Mouse (Mus musculus): Measurements from ENCODE around the gene Hhatl. TPM values are rescaled to one million over a fixed set of nuclear protein-coding genes. Genes with fewer than 3 reads are reported as not detected.

Hhatl gene
- polyA plus RNA-seq, 1 experiment: 0.07 TPM

DNA sequence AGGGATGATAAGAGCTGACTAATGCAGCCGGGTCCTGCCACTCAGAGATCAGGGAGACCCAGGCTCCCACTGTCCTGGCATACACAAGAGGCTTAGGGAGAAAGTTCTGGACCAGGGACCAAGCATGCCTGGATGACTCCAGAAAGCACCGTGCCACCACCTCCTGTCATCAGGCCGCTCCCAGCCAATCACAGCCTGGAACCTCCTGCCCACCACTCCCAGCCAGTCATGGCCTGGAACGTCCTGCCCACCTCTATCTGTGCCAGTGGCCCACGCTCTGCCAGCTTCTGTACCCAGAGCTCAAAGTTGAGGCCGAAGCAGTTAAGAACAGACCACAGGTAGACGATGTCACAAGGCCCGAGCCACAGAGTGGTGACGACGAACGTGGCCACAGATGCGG is 7.5 kb downstream of the Hhatl start:
- TF ChIP-seq MYOD1 (IDR thresholded peaks at IDR 0.05; ENCODE audit: control insufficient read depth, insufficient read length, low read depth) (no peak), CEBPB (IDR thresholded peaks at IDR 0.05; ENCODE audit: low read depth) (no peak), CTCF (IDR thresholded peaks at IDR 0.05; ENCODE audit: control insufficient read depth, insufficient read depth, insufficient read length) (no peak), MYOG (IDR thresholded peaks at IDR 0.05; ENCODE audit: control insufficient read depth, extremely low read depth, insufficient read length) (no peak), MAX (IDR thresholded peaks at IDR 0.05) (no peak), USF1 (IDR thresholded peaks at IDR 0.05; ENCODE audit: low read depth) (no peak), FOSL1 (IDR thresholded peaks at IDR 0.05; ENCODE audit: insufficient read depth, low read length, poor library complexity, severe bottlenecking) (no peak)

GRCm38 (mm10) chr9:121778066-121778624 is 14.2 kb downstream of the Hhatl start:
- Histone ChIP-seq H3K36me3 (ENCODE audit: control insufficient read depth, insufficient read depth) (no peaks in the 10 kb centered on the region), H3K79me2 (ENCODE audit: control insufficient read depth, insufficient read depth) (no peaks in the 10 kb centered on the region), H3ac (ENCODE audit: control insufficient read depth, insufficient read length, low read depth) (no peak overlapping the region), H3K4me3 (ENCODE audit: insufficient read depth, poor library complexity, severe bottlenecking) (no peak overlapping the region), H3K27me3 (ENCODE audit: control insufficient read depth, insufficient read depth, insufficient read length) (no peaks in the 10 kb centered on the region), H3K79me3 (ENCODE audit: low read depth) (no peaks in the 10 kb centered on the region)
- no peak for TF ChIP-seq MYOG (IDR thresholded peaks at IDR 0.05; ENCODE audit: control insufficient read depth, extremely low read depth, insufficient read length)
- no peak for TF ChIP-seq MAX (IDR thresholded peaks at IDR 0.05)
- TF ChIP-seq CEBPB (IDR thresholded peaks at IDR 0.05; ENCODE audit: low read depth): no peak
- TF ChIP-seq CTCF (IDR thresholded peaks at IDR 0.05; ENCODE audit: control insufficient read depth, insufficient read depth, insufficient read length): no peak
- no peak for TF ChIP-seq USF1 (IDR thresholded peaks at IDR 0.05; ENCODE audit: low read depth)

More for the DNA sequence above, 7.5 kb downstream of the Hhatl start:
- no peak overlapping the region for H3K4me3 ChIP-seq (ENCODE audit: insufficient read depth, poor library complexity, severe bottlenecking)
- no peaks in the 10 kb centered on the region for H3K79me2 ChIP-seq (ENCODE audit: control insufficient read depth, insufficient read depth)
- H3K79me3 ChIP-seq (ENCODE audit: low read depth): no peaks in the 10 kb centered on the region
- H3K36me3 ChIP-seq (ENCODE audit: control insufficient read depth, insufficient read depth): no peaks in the 10 kb centered on the region
- H3ac ChIP-seq (ENCODE audit: control insufficient read depth, insufficient read length, low read depth): no peak overlapping the region
- H3K27me3 ChIP-seq (ENCODE audit: control insufficient read depth, insufficient read depth, insufficient read length): peaks cover 9% of the 10 kb centered on the region

DNA sequence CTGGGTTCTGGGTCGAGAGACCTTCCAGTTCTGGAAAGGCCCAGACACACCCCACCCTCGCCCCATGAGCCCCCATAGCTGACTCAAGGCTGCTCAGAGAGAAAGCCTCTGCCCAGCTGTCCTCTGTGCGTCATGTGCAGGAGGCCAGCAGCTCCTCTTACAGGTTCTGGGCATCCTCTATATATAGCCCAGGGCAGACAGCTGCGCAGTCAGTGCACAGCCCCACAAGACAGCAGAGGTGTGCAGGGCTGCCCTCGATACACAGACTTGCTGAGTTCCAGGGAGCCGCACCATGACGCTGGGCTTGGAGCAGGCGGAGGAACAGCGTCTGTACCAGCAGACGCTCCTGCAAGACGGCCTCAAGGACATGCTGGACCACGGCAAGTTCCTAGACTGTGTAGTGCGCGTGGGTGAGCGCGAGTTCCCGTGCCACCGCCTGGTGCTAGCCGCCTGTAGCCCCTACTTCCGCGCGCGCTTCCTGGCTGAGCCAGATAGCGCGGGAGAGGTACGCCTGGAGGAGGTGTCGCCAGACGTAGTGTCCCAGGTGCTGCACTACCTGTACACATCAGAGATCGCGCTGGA is 14.7 kb downstream of the Hhatl start, which contains the start of gene Klhl40:
TSS of gene Klhl40 (plus strand) at position 124 of the 582 bp plus-strand sequence.
- Histone ChIP-seq H3ac (ENCODE audit: control insufficient read depth, insufficient read length, low read depth) (no peak within 1 kb of the TSS), H3K27me3 (ENCODE audit: control insufficient read depth, insufficient read depth, insufficient read length) (no peaks in the 10 kb centered on the region), H3K36me3 (ENCODE audit: control insufficient read depth, insufficient read depth) (no peaks in the 10 kb centered on the region), H3K79me3 (ENCODE audit: low read depth) (no peaks in the 10 kb centered on the region), H3K4me3 (ENCODE audit: insufficient read depth, poor library complexity, severe bottlenecking) (no peak within 1 kb of the TSS), H3K79me2 (ENCODE audit: control insufficient read depth, insufficient read depth) (no peaks in the 10 kb centered on the region)
- TF ChIP-seq MYOD1 (IDR thresholded peaks at IDR 0.05; ENCODE audit: control insufficient read depth, insufficient read length, low read depth): peak; percentile 77
- TF ChIP-seq USF1 (IDR thresholded peaks at IDR 0.05; ENCODE audit: low read depth): no peak

DNA sequence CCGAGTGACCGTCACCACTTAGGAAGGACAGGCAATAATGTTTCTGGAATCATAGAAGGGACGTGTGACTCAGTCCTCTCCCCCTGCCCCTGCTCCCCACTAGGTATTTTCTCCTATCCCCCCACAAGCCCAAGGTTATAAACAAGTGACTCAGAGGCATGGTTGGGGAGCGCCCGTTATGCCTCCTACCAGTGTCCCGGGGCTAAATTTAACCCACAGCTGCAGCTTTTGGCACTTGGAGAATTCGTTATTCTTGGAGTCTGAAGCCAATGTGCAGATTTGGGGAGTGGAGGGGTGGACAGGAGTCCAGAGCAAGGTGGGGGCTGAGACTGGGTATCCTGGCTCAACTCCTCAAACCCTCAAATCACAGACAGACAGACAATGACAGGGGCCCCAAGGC is 15.8 kb downstream of the Hhatl start:
- Histone ChIP-seq H3ac (ENCODE audit: control insufficient read depth, insufficient read length, low read depth) (no peak overlapping the region), H3K79me3 (ENCODE audit: low read depth) (no peaks in the 10 kb centered on the region), H3K79me2 (ENCODE audit: control insufficient read depth, insufficient read depth) (no peaks in the 10 kb centered on the region), H3K27me3 (ENCODE audit: control insufficient read depth, insufficient read depth, insufficient read length) (no peaks in the 10 kb centered on the region), H3K36me3 (ENCODE audit: control insufficient read depth, insufficient read depth) (no peaks in the 10 kb centered on the region), H3K4me3 (ENCODE audit: insufficient read depth, poor library complexity, severe bottlenecking) (no peak overlapping the region)
- TF ChIP-seq CTCF (IDR thresholded peaks at IDR 0.05; ENCODE audit: control insufficient read depth, insufficient read depth, insufficient read length) (no peak), MYOD1 (IDR thresholded peaks at IDR 0.05; ENCODE audit: control insufficient read depth, insufficient read length, low read depth) (no peak), FOSL1 (IDR thresholded peaks at IDR 0.05; ENCODE audit: insufficient read depth, low read length, poor library complexity, severe bottlenecking) (no peak), MYOG (IDR thresholded peaks at IDR 0.05; ENCODE audit: control insufficient read depth, extremely low read depth, insufficient read length) (no peak), CEBPB (IDR thresholded peaks at IDR 0.05; ENCODE audit: low read depth) (no peak), MAX (IDR thresholded peaks at IDR 0.05) (no peak), USF1 (IDR thresholded peaks at IDR 0.05; ENCODE audit: low read depth) (no peak)

GRCm38 (mm10) chr9:121775951-121776350 is 16.4 kb downstream of the Hhatl start:
- no peaks in the 10 kb centered on the region for H3K79me2 ChIP-seq (ENCODE audit: control insufficient read depth, insufficient read depth)
- TF ChIP-seq FOSL1 (IDR thresholded peaks at IDR 0.05; ENCODE audit: insufficient read depth, low read length, poor library complexity, severe bottlenecking) (no peak), MYOG (IDR thresholded peaks at IDR 0.05; ENCODE audit: control insufficient read depth, extremely low read depth, insufficient read length) (no peak), USF1 (IDR thresholded peaks at IDR 0.05; ENCODE audit: low read depth) (no peak), CEBPB (IDR thresholded peaks at IDR 0.05; ENCODE audit: low read depth) (no peak), MYOD1 (IDR thresholded peaks at IDR 0.05; ENCODE audit: control insufficient read depth, insufficient read length, low read depth) (no peak), MAX (IDR thresholded peaks at IDR 0.05) (no peak), CTCF (IDR thresholded peaks at IDR 0.05; ENCODE audit: control insufficient read depth, insufficient read depth, insufficient read length) (no peak)
- H3K36me3 ChIP-seq (ENCODE audit: control insufficient read depth, insufficient read depth): no peaks in the 10 kb centered on the region
- H3K27me3 ChIP-seq (ENCODE audit: control insufficient read depth, insufficient read depth, insufficient read length): no peaks in the 10 kb centered on the region
- no peaks in the 10 kb centered on the region for H3K79me3 ChIP-seq (ENCODE audit: low read depth)
- H3ac ChIP-seq (ENCODE audit: control insufficient read depth, insufficient read length, low read depth): no peak overlapping the region
- no peak overlapping the region for H3K4me3 ChIP-seq (ENCODE audit: insufficient read depth, poor library complexity, severe bottlenecking)

- Histone ChIP-seq H3K4me3 (ENCODE audit: insufficient read depth, poor library complexity, severe bottlenecking) (no peak overlapping the region), H3K27me3 (ENCODE audit: control insufficient read depth, insufficient read depth, insufficient read length) (no peaks in the 10 kb centered on the region), H3ac (ENCODE audit: control insufficient read depth, insufficient read length, low read depth) (no peak overlapping the region), H3K36me3 (ENCODE audit: control insufficient read depth, insufficient read depth) (no peaks in the 10 kb centered on the region), H3K79me3 (ENCODE audit: low read depth) (no peaks in the 10 kb centered on the region), H3K79me2 (ENCODE audit: control insufficient read depth, insufficient read depth) (no peaks in the 10 kb centered on the region)
- TF ChIP-seq CTCF (IDR thresholded peaks at IDR 0.05; ENCODE audit: control insufficient read depth, insufficient read depth, insufficient read length): no peak
- no peak for TF ChIP-seq CEBPB (IDR thresholded peaks at IDR 0.05; ENCODE audit: low read depth)
- no peak for TF ChIP-seq MAX (IDR thresholded peaks at IDR 0.05)
- TF ChIP-seq MYOG (IDR thresholded peaks at IDR 0.05; ENCODE audit: control insufficient read depth, extremely low read depth, insufficient read length): no peak
- TF ChIP-seq USF1 (IDR thresholded peaks at IDR 0.05; ENCODE audit: low read depth): no peak
- no peak for TF ChIP-seq FOSL1 (IDR thresholded peaks at IDR 0.05; ENCODE audit: insufficient read depth, low read length, poor library complexity, severe bottlenecking)
- no peak for TF ChIP-seq MYOD1 (IDR thresholded peaks at IDR 0.05; ENCODE audit: control insufficient read depth, insufficient read length, low read depth)
Observed at GRCm38 (mm10) chr9:121772412-121772811, 19.9 kb downstream of the Hhatl start.

Data from C2C12 (cell line).